Mouse (Mus musculus) thymus, adult 2 months (tissue): ENCODE measurements around the gene Gm49601. TPM values are rescaled to one million over a fixed set of nuclear protein-coding genes. Genes with fewer than 3 reads are reported as not detected.

ENCODE experiments used
- DNase-seq: peaks from one replicate; pipeline ENCODE4 v3.0.0; 2021
- H3K27ac ChIP-seq: fragments of 200-500 bp; 2 replicates; pipeline ENCODE4 v1.5.1; 2012; ENCODE audit warnings: low read length, control low read depth; ENCODE audit not compliant: control insufficient read depth, insufficient read depth
- H3K27me3 ChIP-seq: fragments of 200-500 bp; 2 replicates; pipeline ENCODE4 v1.6.1; 2012; ENCODE audit warnings: mild to moderate bottlenecking, low read length, moderate library complexity, mixed read lengths; ENCODE audit not compliant: control insufficient read depth, insufficient read depth
- H3K36me3 ChIP-seq: fragments of 200-500 bp; 2 replicates; pipeline ENCODE4 v1.6.1; 2012; ENCODE audit warnings: mild to moderate bottlenecking, low read length, moderate library complexity; ENCODE audit not compliant: control insufficient read depth, insufficient read depth
- H3K4me1 ChIP-seq: fragments of 200-500 bp; replicated peaks from 2 replicates; pipeline ENCODE4 v1.6.1; 2012; ENCODE audit warnings: low read length; ENCODE audit not compliant: control insufficient read depth, insufficient read depth
- H3K4me3 ChIP-seq: fragments of 200-500 bp; 2 replicates; pipeline ENCODE4 v1.5.1; 2012; ENCODE audit warnings: mild to moderate bottlenecking, low read length, control low read depth, moderate library complexity; ENCODE audit not compliant: control insufficient read depth, insufficient read depth
- CTCF ChIP-seq: fragments of 200-500 bp; IDR thresholded peaks from 2 replicates; pipeline ENCODE4 v1.5.1; 2012; ENCODE audit warnings: mild to moderate bottlenecking, control low read depth, low read length, moderate library complexity, borderline replicate concordance; ENCODE audit not compliant: control insufficient read depth, poor library complexity, insufficient read depth; ENCODE audit errors: extremely low read depth
- POLR2A ChIP-seq: fragments of 200-500 bp; IDR thresholded peaks from 2 replicates; pipeline ENCODE4 v1.6.1; 2012; ENCODE audit warnings: mild to moderate bottlenecking, low read length, control low read depth, moderate library complexity; ENCODE audit not compliant: control insufficient read depth, poor library complexity, insufficient read depth; ENCODE audit errors: extremely low read depth
- WGBS: fragments of 180-500 bp; shearing (Covaris S2); methylation state at CpG from one replicate; pipeline ENCODE4 v1.1.7; 2018; 5-methylcytosine and 5-hydroxymethylcytosine counted together
- polyA plus RNA-seq: library from polyadenylated mRNA; depleted of rRNA; stranded (reverse); fragments of >200 nt; gene quantifications from 2 replicates; pipeline ENCODE4 v1.2.3, GENCODE M21; 2012; rRNA removed

Gene Gm49601
- polyA plus RNA-seq, 1 experiment: 0.93 TPM

- Histone ChIP-seq H3K36me3 (no peaks in the 10 kb centered on the region), H3K27me3 (no peaks in the 10 kb centered on the region; the same call in 1 of the 2 replicates), H3K4me1 (no peaks in the 10 kb centered on the region), H3K27ac (no peak overlapping the region), H3K4me3 (no peak overlapping the region)
- TF ChIP-seq POLR2A (no peak), CTCF (no peak)
- no peak for DNase-seq
- WGBS: 93% methylated on average over 8 of the region's 8 CpGs
These were observed 52.0 kb downstream of the Gm49601 start for GRCm38 (mm10) chr16:18574196-18574595.

Other genes starting within 250 kb of the Gm49601 start
- gene Txnrd2, start 200.0 kb downstream of the Gm49601 start, polyA plus RNA-seq: 10.6 and 10.7 TPM in 2 replicates
- gene Comt, start 199.6 kb downstream of the Gm49601 start, polyA plus RNA-seq: 104 and 108 TPM in 2 replicates
- 38.7 and 48.9 TPM in 2 replicates for gene Gnb1l, start 127.7 kb downstream of the Gm49601 start, polyA plus RNA-seq
- 47.0 and 63.6 TPM in 2 replicates for gene Rtl10, start 127.5 kb downstream of the Gm49601 start, polyA plus RNA-seq
- 0.49 and 1.4 TPM in 2 replicates for gene Tbx1, start 35.8 kb downstream of the Gm49601 start, polyA plus RNA-seq
- 1.1 TPM in 2 replicates for gene Gp1bb, start 4.0 kb downstream of the Gm49601 start, polyA plus RNA-seq
- gene Sept5, start 3.5 kb upstream of the Gm49601 start, polyA plus RNA-seq: 2.4 and 3.6 TPM in 2 replicates
- gene Cldn5, start 150.4 kb upstream of the Gm49601 start, polyA plus RNA-seq: 12.2 and 15.2 TPM in 2 replicates
- 45.5 and 47.3 TPM in 2 replicates for gene Ufd1, start 185.4 kb upstream of the Gm49601 start, polyA plus RNA-seq
- 67.6 and 80.8 TPM in 2 replicates for gene Cdc45, start 185.6 kb upstream of the Gm49601 start, polyA plus RNA-seq
- gene 2510002D24Rik, start 210.2 kb upstream of the Gm49601 start, polyA plus RNA-seq: 61.5 and 78.3 TPM in 2 replicates
- not detected in 2 replicates for gene Gm28539, start 210.2 kb upstream of the Gm49601 start, polyA plus RNA-seq